Mouse (Mus musculus): ENCODE results near the gene Itprip. TPM values are rescaled to one million over a fixed set of nuclear protein-coding genes. Genes with fewer than 3 reads are reported as not detected.

The Itprip gene
- total RNA-seq, 1 experiment, result 7.2 TPM

GRCm38 (mm10) chr19:47867628-47868175 is 51.4 kb downstream of the Itprip start:
- in situ Hi-C loops (cut with MboI; ENCODE audit: low sequenced_read_pairs in 2 of 2, unreplicated experiment in 2 of 2), result no loop called here
- H3K36me3 ChIP-seq (ENCODE audit: control insufficient read depth, insufficient read depth, low read length, poor library complexity, severe bottlenecking), result no peaks in the 10 kb centered on the region; the same call in 1 of the 2 replicates

GRCm38 (mm10) chr19:47865353-47865947 is 53.6 kb downstream of the Itprip start, which contains the start of gene Gsto2:
Gene Gsto2, plus strand, starts transcription at chr19:47865534.
- in situ Hi-C loops (cut with MboI; ENCODE audit: low sequenced_read_pairs in 2 of 2, unreplicated experiment in 2 of 2), result no loop called here
- no peak within 1 kb of the TSS for H3K27ac ChIP-seq (ENCODE audit: insufficient read depth, low read depth, low read length, poor library complexity, severe bottlenecking)
- peak; percentile 83 for DNase-seq (ENCODE audit: low read depth, low spot score)
- no peaks in the 10 kb centered on the region; the same call in 1 of the 2 replicates for H3K36me3 ChIP-seq (ENCODE audit: control insufficient read depth, insufficient read depth, low read length, poor library complexity, severe bottlenecking)
- no peaks in the 10 kb centered on the region for H3K4me1 ChIP-seq (ENCODE audit: control insufficient read depth in 2 of 2, insufficient read depth in 2 of 2, low read length in 2 of 2, poor library complexity in 1 of 2)
- H3K4me3 ChIP-seq (ENCODE audit: insufficient read depth in 1 of 2, low read depth in 1 of 2, low read length in 2 of 2, poor library complexity in 1 of 2, severe bottlenecking in 1 of 2), result peak within 1 kb of the TSS; percentile 61 to 67
- no peaks in the 10 kb centered on the region for H3K9me3 ChIP-seq (ENCODE audit: control insufficient read depth, insufficient read depth, low read depth, low read length)
- peak within 1 kb of the TSS; percentile 67 for H3K9ac ChIP-seq (ENCODE audit: insufficient read depth, low read depth, low read length, poor library complexity, severe bottlenecking)
- TF ChIP-seq ZC3H11A (IDR thresholded peaks at IDR 0.05; ENCODE audit: borderline replicate concordance, low read depth, low read length) (no peak), CHD2 (IDR thresholded peaks at IDR 0.05; ENCODE audit: low read depth, low read length) (peak; percentile 58; the same call in 1 of the 2 replicates), MAFK (IDR thresholded peaks at IDR 0.05; ENCODE audit: insufficient read depth, low read depth, low read length) (no peak), HCFC1 (IDR thresholded peaks at IDR 0.05; ENCODE audit: borderline replicate concordance, insufficient read depth, low read length) (no peak)

More at GRCm38 (mm10) chr19:47867628-47868175, 51.4 kb downstream of the Itprip start:
- H3K4me3 ChIP-seq (ENCODE audit: insufficient read depth in 1 of 2, low read depth in 1 of 2, low read length in 2 of 2, poor library complexity in 1 of 2, severe bottlenecking in 1 of 2), result no peak overlapping the region
- DNase-seq (ENCODE audit: low read depth, low spot score), result no peak
- no peaks in the 10 kb centered on the region for H3K9me3 ChIP-seq (ENCODE audit: control insufficient read depth, insufficient read depth, low read depth, low read length)
- no peak overlapping the region for H3K27ac ChIP-seq (ENCODE audit: insufficient read depth, low read depth, low read length, poor library complexity, severe bottlenecking)
- TF ChIP-seq ZC3H11A (IDR thresholded peaks at IDR 0.05; ENCODE audit: borderline replicate concordance, low read depth, low read length), result no peak
- no peak for TF ChIP-seq MAFK (IDR thresholded peaks at IDR 0.05; ENCODE audit: insufficient read depth, low read depth, low read length)
- TF ChIP-seq CHD2 (IDR thresholded peaks at IDR 0.05; ENCODE audit: low read depth, low read length), result no peak
- no peak for TF ChIP-seq HCFC1 (IDR thresholded peaks at IDR 0.05; ENCODE audit: borderline replicate concordance, insufficient read depth, low read length)
- TF ChIP-seq ZNF384 (IDR thresholded peaks at IDR 0.05; ENCODE audit: low read depth, low read length), result no peak
- peaks cover 0 to 2% of the 10 kb centered on the region in 2 experiments; a peak in 1 of 4 replicates for H3K4me1 ChIP-seq (ENCODE audit: control insufficient read depth in 2 of 2, insufficient read depth in 2 of 2, low read length in 2 of 2, poor library complexity in 1 of 2)
- H3K9ac ChIP-seq (ENCODE audit: insufficient read depth, low read depth, low read length, poor library complexity, severe bottlenecking), result no peak overlapping the region

- Histone ChIP-seq H3K36me3 (ENCODE audit: control insufficient read depth, insufficient read depth, low read length, poor library complexity, severe bottlenecking) (no peaks in the 10 kb centered on the region; the same call in 1 of the 2 replicates), H3K27ac (ENCODE audit: insufficient read depth, low read depth, low read length, poor library complexity, severe bottlenecking) (no peak overlapping the region), H3K4me1 (ENCODE audit: control insufficient read depth in 2 of 2, insufficient read depth in 2 of 2, low read length in 2 of 2, poor library complexity in 1 of 2) (no peaks in the 10 kb centered on the region), H3K9ac (ENCODE audit: insufficient read depth, low read depth, low read length, poor library complexity, severe bottlenecking) (no peak overlapping the region), H3K4me3 (ENCODE audit: insufficient read depth in 1 of 2, low read depth in 1 of 2, low read length in 2 of 2, poor library complexity in 1 of 2, severe bottlenecking in 1 of 2) (peak overlapping the region in 1 of 2 experiments; percentile 67; a peak in 2 of 4 replicates), H3K9me3 (ENCODE audit: control insufficient read depth, insufficient read depth, low read depth, low read length) (no peaks in the 10 kb centered on the region)
- no peak for DNase-seq (ENCODE audit: low read depth, low spot score)
- in situ Hi-C loops (cut with MboI; ENCODE audit: low sequenced_read_pairs in 2 of 2, unreplicated experiment in 2 of 2), result no loop called here
- TF ChIP-seq ZC3H11A (IDR thresholded peaks at IDR 0.05; ENCODE audit: borderline replicate concordance, low read depth, low read length) (no peak), CHD2 (IDR thresholded peaks at IDR 0.05; ENCODE audit: low read depth, low read length) (no peak)
Observed at GRCm38 (mm10) chr19:47864721-47865120, 54.4 kb downstream of the Itprip start.

- no peak for DNase-seq (ENCODE audit: low read depth, low spot score)
- H3K9me3 ChIP-seq (ENCODE audit: control insufficient read depth, insufficient read depth, low read depth, low read length), result no peaks in the 10 kb centered on the region
- no peak overlapping the region for H3K27ac ChIP-seq (ENCODE audit: insufficient read depth, low read depth, low read length, poor library complexity, severe bottlenecking)
- H3K9ac ChIP-seq (ENCODE audit: insufficient read depth, low read depth, low read length, poor library complexity, severe bottlenecking), result no peak overlapping the region
- H3K4me3 ChIP-seq (ENCODE audit: insufficient read depth in 1 of 2, low read depth in 1 of 2, low read length in 2 of 2, poor library complexity in 1 of 2, severe bottlenecking in 1 of 2), result no peak overlapping the region
- no peaks in the 10 kb centered on the region; the same call in 1 of the 2 replicates for H3K36me3 ChIP-seq (ENCODE audit: control insufficient read depth, insufficient read depth, low read length, poor library complexity, severe bottlenecking)
- no peaks in the 10 kb centered on the region for H3K4me1 ChIP-seq (ENCODE audit: control insufficient read depth in 2 of 2, insufficient read depth in 2 of 2, low read length in 2 of 2, poor library complexity in 1 of 2)
- in situ Hi-C loops (cut with MboI; ENCODE audit: low sequenced_read_pairs in 2 of 2, unreplicated experiment in 2 of 2), result no loop called here
- no peak for TF ChIP-seq HCFC1 (IDR thresholded peaks at IDR 0.05; ENCODE audit: borderline replicate concordance, insufficient read depth, low read length)
- no peak for TF ChIP-seq MAFK (IDR thresholded peaks at IDR 0.05; ENCODE audit: insufficient read depth, low read depth, low read length)
- no peak for TF ChIP-seq CHD2 (IDR thresholded peaks at IDR 0.05; ENCODE audit: low read depth, low read length)
- no peak for TF ChIP-seq ZNF384 (IDR thresholded peaks at IDR 0.05; ENCODE audit: low read depth, low read length)
- no peak for TF ChIP-seq ZC3H11A (IDR thresholded peaks at IDR 0.05; ENCODE audit: borderline replicate concordance, low read depth, low read length)
Observed at GRCm38 (mm10) chr19:47864051-47864450, 55.0 kb downstream of the Itprip start.
